Mouse (Mus musculus): ENCODE measurements at regions not wholly inside any gene's neighbourhood (a gene's known extent, or its start where the extent isn't known, plus 50 kb on each side); places are given as distances from the start of the nearest gene placed in this dataset.

- TF ChIP-seq POLR2A (IDR thresholded peaks at IDR 0.05; ENCODE audit: low read depth, low read length) (no peak), CTCF (IDR thresholded peaks at IDR 0.05; ENCODE audit: extremely low read depth, insufficient read length, insufficient replicate concordance, low read depth, low read length) (no peak)
Observed at GRCm38 (mm10) chr3:80042756-80043484, 158.6 kb downstream of the Fam198b start.

Measured in small intestine, adult 2 months (tissue).